Mouse (Mus musculus) neural tube, embryonic 13.5 days (tissue): ENCODE results near the gene Ptov1. TPM values are rescaled to one million over a fixed set of nuclear protein-coding genes. Genes with fewer than 3 reads are reported as not detected.

Experiments
- ATAC-seq: fragments of 200-750 bp; cut with Nextera tagmentation; 2 replicates; pipeline ENCODE4 v1.8.0; 2017; ENCODE audit warnings: low read depth, mild to moderate bottlenecking, moderate TSS enrichment, moderate library complexity
- H3K27ac ChIP-seq: fragments of 300-500 bp; sonication (generic); replicated peaks from 2 replicates; pipeline ENCODE4 v1.5.1; 2015; ENCODE audit warnings: moderate library complexity, mild to moderate bottlenecking, inconsistent platforms
- H3K27me3 ChIP-seq: fragments of 300-500 bp; sonication (generic); 2 replicates; pipeline ENCODE4 v1.6.1; 2015; ENCODE audit warnings: mild to moderate bottlenecking, inconsistent platforms
- H3K36me3 ChIP-seq: fragments of 300-500 bp; sonication (generic); 2 replicates; pipeline ENCODE4 v1.6.1; 2015; ENCODE audit warnings: mild to moderate bottlenecking, inconsistent platforms
- H3K4me1 ChIP-seq: fragments of 300-500 bp; sonication (generic); replicated peaks from 2 replicates; pipeline ENCODE4 v1.6.1; 2015; ENCODE audit warnings: inconsistent platforms
- H3K4me2 ChIP-seq: fragments of 300-500 bp; sonication (generic); 2 replicates; pipeline ENCODE4 v1.6.1; 2015; ENCODE audit warnings: inconsistent platforms, mild to moderate bottlenecking, moderate library complexity
- H3K4me3 ChIP-seq: fragments of 300-500 bp; sonication (generic); 2 replicates; pipeline ENCODE4 v1.5.1; 2015; ENCODE audit warnings: mild to moderate bottlenecking, inconsistent platforms
- H3K9ac ChIP-seq: fragments of 300-500 bp; sonication (generic); 2 replicates; pipeline ENCODE4 v1.6.1; 2015; ENCODE audit warnings: moderate library complexity, mild to moderate bottlenecking, inconsistent platforms
- H3K9me3 ChIP-seq: fragments of 300-500 bp; sonication (generic); 2 replicates; pipeline ENCODE4 v1.6.1; 2016; ENCODE audit warnings: inconsistent platforms
- WGBS: fragments of 180-500 bp; shearing (Covaris S2); methylation state at CpG from one replicate; pipeline ENCODE4 v1.1.7; 2015; 5-methylcytosine and 5-hydroxymethylcytosine counted together
- microRNA counts: library from miRNA; unstranded; fragments of <30 nt; microRNA quantifications from one replicate; lab custom pipeline; 2016
- microRNA-seq: library from miRNA; unstranded; fragments of <30 nt; microRNA quantifications from one replicate; pipeline ENCODE4, GENCODE M21; 2016
- polyA plus RNA-seq: library from polyadenylated mRNA; unstranded; fragments of >200 nt; fragmentation: Nextera tagmentation; extraction: Ambion mirVana; gene quantifications from 2 replicates; pipeline ENCODE4 v1.2.1, GENCODE M21; 2015

Gene Ptov1
- polyA plus RNA-seq, 1 experiment from 2014 or later, result 515 TPM

- peaks cover 53% of the 10 kb centered on the region for H3K4me1 ChIP-seq
- WGBS, result under 1% methylated on average over 62 of the region's 62 CpGs
- H3K4me2 ChIP-seq, result peak within 1 kb of the TSS; percentile 69
- H3K9me3 ChIP-seq, result no peaks in the 10 kb centered on the region
- peak within 1 kb of the TSS; percentile 84 for H3K4me3 ChIP-seq
- peaks cover 4% of the 10 kb centered on the region; the same call in 1 of the 2 replicates for H3K36me3 ChIP-seq
- no peaks in the 10 kb centered on the region for H3K27me3 ChIP-seq
- H3K27ac ChIP-seq, result peak within 1 kb of the TSS; percentile 94
- peak within 1 kb of the TSS; percentile 93 for H3K9ac ChIP-seq
- peak; percentile 94 for ATAC-seq
Observed at GRCm38 (mm10) chr7:44815721-44816469, 53.7 kb downstream of the Ptov1 start, which contains the start of the genes Nup62 and Il4i1. Nup62 (plus strand) TSS chr7:44816088. Il4i1 (plus strand) TSS chr7:44816387.

- peak overlapping the region; percentile 94 for H3K27ac ChIP-seq
- peak overlapping the region; percentile 69 for H3K4me2 ChIP-seq
- peak overlapping the region; percentile 57 for H3K9ac ChIP-seq
- ATAC-seq, result peak; percentile 20
- WGBS, result 26% methylated on average over 14 of the region's 14 CpGs
- peak overlapping the region; percentile 84 for H3K4me3 ChIP-seq
- no peaks in the 10 kb centered on the region for H3K9me3 ChIP-seq
- H3K36me3 ChIP-seq, result peaks cover 4% of the 10 kb centered on the region; the same call in 1 of the 2 replicates
- H3K27me3 ChIP-seq, result no peaks in the 10 kb centered on the region
- peaks cover 44% of the 10 kb centered on the region for H3K4me1 ChIP-seq
Observed at GRCm38 (mm10) chr7:44814952-44815553, 54.5 kb downstream of the Ptov1 start.

DNA sequence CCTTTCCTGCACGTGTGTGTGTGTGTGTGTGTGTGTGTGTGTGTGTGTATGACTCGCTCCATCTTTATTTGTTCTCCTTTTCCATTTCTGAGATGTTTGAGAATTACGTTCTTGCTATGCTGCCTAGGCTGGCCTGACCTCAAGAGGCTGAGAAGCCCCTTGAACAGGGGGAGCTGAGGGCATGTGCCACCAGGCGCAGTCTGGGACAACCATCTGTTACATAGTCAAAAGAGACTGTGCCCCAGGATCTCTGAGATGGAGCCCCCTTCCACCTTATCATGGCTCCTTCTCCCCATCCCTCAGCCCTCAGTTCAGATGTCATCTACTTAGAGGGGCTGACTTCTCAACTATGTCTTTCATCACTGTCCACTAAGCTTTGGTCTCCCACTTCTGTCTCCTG is 55.2 kb downstream of the Ptov1 start:
- Histone ChIP-seq H3K27me3 (no peaks in the 10 kb centered on the region), H3K36me3 (peaks cover 4% of the 10 kb centered on the region; the same call in 1 of the 2 replicates), H3K4me2 (no peak overlapping the region), H3K27ac (no peak overlapping the region), H3K4me1 (peaks cover 38% of the 10 kb centered on the region), H3K9ac (no peak overlapping the region), H3K9me3 (no peaks in the 10 kb centered on the region), H3K4me3 (no peak overlapping the region)
- WGBS, result 95% methylated on average over 4 of the region's 4 CpGs
- no peak for ATAC-seq

- no peaks in the 10 kb centered on the region for H3K9me3 ChIP-seq
- H3K27ac ChIP-seq, result no peak overlapping the region
- peaks cover 34% of the 10 kb centered on the region for H3K4me1 ChIP-seq
- no peak overlapping the region for H3K4me3 ChIP-seq
- no peak overlapping the region for H3K4me2 ChIP-seq
- H3K27me3 ChIP-seq, result no peaks in the 10 kb centered on the region
- 95% methylated on average over 3 of the region's 3 CpGs for WGBS
- no peak overlapping the region for H3K9ac ChIP-seq
- no peak for ATAC-seq
- peaks cover 4% of the 10 kb centered on the region; the same call in 1 of the 2 replicates for H3K36me3 ChIP-seq
Observed at GRCm38 (mm10) chr7:44813985-44814384, 55.6 kb downstream of the Ptov1 start.

MicroRNA genes within 50 kb of the gene (microRNA counts, 519-probe panel; counts per million panel counts)
- not detected for microRNA mmu-miR-707 (lab: Ali Mortazavi, UCI)

Small RNAs within 50 kb of the gene (microRNA-seq; reads per million reads assigned to microRNA genes)
- not detected for gene Mir707

Other genes with a start within 250 kb of the Ptov1 start
- gene Myh14, start 198.9 kb downstream of the Ptov1 start, polyA plus RNA-seq, result 1.9 and 2.6 TPM in 2 replicates
- not detected in 2 replicates for gene Izumo2, start 161.0 kb downstream of the Ptov1 start, polyA plus RNA-seq
- gene Vrk3, start 121.4 kb downstream of the Ptov1 start, polyA plus RNA-seq, result 25.1 and 30.5 TPM in 2 replicates
- gene Zfp473, start 118.7 kb downstream of the Ptov1 start, polyA plus RNA-seq, result 1.2 and 1.3 TPM in 2 replicates
- gene Nup62, start 53.7 kb downstream of the Ptov1 start, polyA plus RNA-seq, result 51.0 and 53.0 TPM in 2 replicates
- 1.1 and 2.0 TPM in 2 replicates for gene Il4i1, start 53.4 kb downstream of the Ptov1 start, polyA plus RNA-seq
- gene Atf5, start 53.1 kb downstream of the Ptov1 start, polyA plus RNA-seq, result 4.1 and 4.8 TPM in 2 replicates
- gene Akt1s1, start 20.8 kb downstream of the Ptov1 start, polyA plus RNA-seq, result 89.7 and 99.0 TPM in 2 replicates
- 94.0 and 101 TPM in 2 replicates for gene Tbc1d17, start 20.7 kb downstream of the Ptov1 start, polyA plus RNA-seq
- gene Pnkp, start 12.6 kb downstream of the Ptov1 start, polyA plus RNA-seq, result 30.2 and 31.6 TPM in 2 replicates
- 134 and 138 TPM in 2 replicates for gene Med25, start 22.9 kb upstream of the Ptov1 start, polyA plus RNA-seq
- 14.9 and 17.9 TPM in 2 replicates for gene Fuz, start 26.3 kb upstream of the Ptov1 start, polyA plus RNA-seq
- gene Ap2a1, start 59.7 kb upstream of the Ptov1 start, polyA plus RNA-seq, result 115 and 116 TPM in 2 replicates
- gene Tsks, start 73.4 kb upstream of the Ptov1 start, polyA plus RNA-seq, result 0.22 TPM in 1 of 2 replicates, not detected in the other
- gene Cpt1c, start 105.1 kb upstream of the Ptov1 start, polyA plus RNA-seq, result 47.3 and 54.9 TPM in 2 replicates
- gene Prmt1, start 116.8 kb upstream of the Ptov1 start, polyA plus RNA-seq, result 612 and 623 TPM in 2 replicates
- gene Irf3, start 127.9 kb upstream of the Ptov1 start, polyA plus RNA-seq, result 60.3 and 67.3 TPM in 2 replicates
- gene Bcl2l12, start 128.9 kb upstream of the Ptov1 start, polyA plus RNA-seq, result 17.3 and 17.4 TPM in 2 replicates
- gene Scaf1, start 146.6 kb upstream of the Ptov1 start, polyA plus RNA-seq, result 46.2 and 47.2 TPM in 2 replicates
- 15.0 and 16.5 TPM in 2 replicates for gene Rras, start 148.2 kb upstream of the Ptov1 start, polyA plus RNA-seq
- gene Prr12, start 183.1 kb upstream of the Ptov1 start, polyA plus RNA-seq, result 12.3 and 15.1 TPM in 2 replicates
- 58.9 and 65.6 TPM in 2 replicates for gene Nosip, start 192.6 kb upstream of the Ptov1 start, polyA plus RNA-seq
- gene Prrg2, start 192.9 kb upstream of the Ptov1 start, polyA plus RNA-seq, result 16.8 and 17.2 TPM in 2 replicates
- gene Rcn3, start 222.4 kb upstream of the Ptov1 start, polyA plus RNA-seq, result 127 and 134 TPM in 2 replicates
- 25.6 and 27.3 TPM in 2 replicates for gene Fcgrt, start 234.1 kb upstream of the Ptov1 start, polyA plus RNA-seq